Comparison of ENCODE assay signal across 12 mouse cellular contexts in the genomic region with DNA sequence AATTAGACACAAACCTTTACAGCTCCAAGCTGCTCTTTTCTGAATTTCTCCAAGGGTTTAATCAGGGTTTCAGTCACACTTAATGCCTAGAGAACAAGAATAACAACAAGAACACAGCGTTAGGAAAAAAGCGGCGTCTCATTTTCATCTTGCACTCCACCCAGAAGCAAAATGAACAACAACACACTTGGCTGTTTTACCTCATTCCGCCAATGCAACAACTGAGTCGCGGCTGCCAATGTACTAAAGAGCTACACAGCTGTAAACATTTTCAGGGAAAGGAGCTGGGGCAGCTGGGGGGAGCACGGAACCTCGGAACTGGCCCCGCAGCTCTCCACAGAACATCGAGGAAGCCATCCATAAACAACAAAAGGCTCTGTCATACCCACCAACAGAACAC.
DNase-seq lines count a peak whose midpoint lies in the region; ATAC-seq and TF ChIP-seq lines count a peak whose summit lies in the region.
"Had no signal": no experiment of that assay in that cellular context is flagged by ENCODE, and none has a peak within 500 bp of the region (broad histone marks: within the 10 kb centered on the region; RNA-seq: fewer than 3 reads in every experiment).

No protein-coding gene starts in this region.

- no peak for DNase-seq in forebrain, postnatal 0 days
- no peak for DNase-seq in forebrain, embryonic 10.5 days (ENCODE audit: extremely low spot score, low spot score)
- no peak for DNase-seq in lung, postnatal 25 days (ENCODE audit: low spot score)
- no peak for DNase-seq in intestine, embryonic 14.5 days (ENCODE audit: low spot score)
- no peak for DNase-seq in thymus, postnatal 10 days (ENCODE audit: low spot score in 2 of 2)
- no peak for DNase-seq in embryo, embryonic 9.5 days (ENCODE audit: extremely low spot score)
- DNase-seq: adrenal gland, postnatal 25 days; B cell, adult 2 months; cerebellum, adult 2 months; thymus, postnatal 14 days had no signal

- no peaks in the 10 kb centered on the region for H3K9me3 ChIP-seq in forebrain, postnatal 0 days (ENCODE audit: low read length)
- no peaks in the 10 kb centered on the region for H3K9me3 ChIP-seq in forebrain, embryonic 10.5 days
- no peaks in the 10 kb centered on the region for H3K9me3 ChIP-seq in lung, embryonic 15.5 days
- H3K9me3 ChIP-seq in intestine, embryonic 14.5 days (ENCODE audit: control insufficient read depth, low read length) = no peaks in the 10 kb centered on the region
- H3K9me3 ChIP-seq in stomach, embryonic 15.5 days = no peaks in the 10 kb centered on the region

- H3K36me3 ChIP-seq in forebrain, postnatal 0 days (ENCODE audit: insufficient read depth) = no peaks in the 10 kb centered on the region
- H3K36me3 ChIP-seq in forebrain, embryonic 10.5 days (replicated peaks) = no peaks in the 10 kb centered on the region
- H3K36me3 ChIP-seq in lung, embryonic 15.5 days = no peaks in the 10 kb centered on the region
- H3K36me3 ChIP-seq in intestine, embryonic 14.5 days (ENCODE audit: control insufficient read depth, insufficient read depth, low read length) = no peaks in the 10 kb centered on the region
- H3K36me3 ChIP-seq in stomach, embryonic 15.5 days = no peaks in the 10 kb centered on the region

- TF ChIP-seq CTCF in forebrain, postnatal 0 days (IDR thresholded peaks at IDR 0.05; ENCODE audit: low read depth) = no peak

- 29% methylated on average over 10 of the region's 10 CpGs for WGBS in forebrain, postnatal 0 days
- WGBS in forebrain, embryonic 10.5 days = 71% methylated on average over 10 of the region's 10 CpGs
- 33% methylated on average over 10 of the region's 10 CpGs for WGBS in lung, embryonic 15.5 days
- WGBS in intestine, embryonic 14.5 days = 37% methylated on average over 10 of the region's 10 CpGs
- 42% methylated on average over 10 of the region's 10 CpGs for WGBS in stomach, embryonic 15.5 days

- H3K4me3 ChIP-seq in forebrain, postnatal 0 days (ENCODE audit: low read depth, low read length) = no peak overlapping the region
- no peak overlapping the region for H3K4me3 ChIP-seq in forebrain, embryonic 10.5 days
- H3K4me3 ChIP-seq in lung, embryonic 15.5 days = no peak overlapping the region
- H3K4me3 ChIP-seq in intestine, embryonic 14.5 days (ENCODE audit: low read depth, low read length) = no peak overlapping the region
- H3K4me3 ChIP-seq in stomach, embryonic 15.5 days (replicated peaks) = no peak overlapping the region

- no peak overlapping the region for H3K9ac ChIP-seq in forebrain, postnatal 0 days
- no peak overlapping the region for H3K9ac ChIP-seq in lung, embryonic 15.5 days
- H3K9ac ChIP-seq in intestine, embryonic 14.5 days (ENCODE audit: low read length) = no peak overlapping the region
- H3K9ac ChIP-seq in stomach, embryonic 15.5 days = no peak overlapping the region

- 0 out of 2 replicates have a peak overlapping the region, but pooled peaks have one; percentile 19 for H3K4me2 ChIP-seq in forebrain, postnatal 0 days (ENCODE audit: low read depth)
- H3K4me2 ChIP-seq in lung, embryonic 15.5 days = no peak overlapping the region; the same call in 1 of the 2 replicates
- H3K4me2 ChIP-seq in intestine, embryonic 14.5 days (ENCODE audit: low read length) = no peak overlapping the region
- H3K4me2 ChIP-seq in stomach, embryonic 15.5 days = peak overlapping the region; percentile 16; the same call in 1 of the 2 replicates

- H3K27ac ChIP-seq in forebrain, postnatal 0 days (ENCODE audit: low read depth, low read length) = no peak overlapping the region
- no peak overlapping the region; the same call in 1 of the 2 replicates for H3K27ac ChIP-seq in forebrain, embryonic 10.5 days
- H3K27ac ChIP-seq in lung, embryonic 15.5 days = peak overlapping the region; percentile 43
- H3K27ac ChIP-seq in intestine, embryonic 14.5 days (ENCODE audit: low read depth) = peak overlapping the region; percentile 44
- peak overlapping the region; percentile 72 for H3K27ac ChIP-seq in stomach, embryonic 15.5 days

- H3K27me3 ChIP-seq in forebrain, postnatal 0 days (ENCODE audit: insufficient read depth, low read length) = no peaks in the 10 kb centered on the region
- no peaks in the 10 kb centered on the region for H3K27me3 ChIP-seq in forebrain, embryonic 10.5 days (ENCODE audit: poor library complexity, severe bottlenecking)
- H3K27me3 ChIP-seq in lung, embryonic 15.5 days = no peaks in the 10 kb centered on the region
- no peaks in the 10 kb centered on the region for H3K27me3 ChIP-seq in intestine, embryonic 14.5 days (replicated peaks; ENCODE audit: control insufficient read depth, insufficient read depth, low read length)
- no peaks in the 10 kb centered on the region for H3K27me3 ChIP-seq in stomach, embryonic 15.5 days (replicated peaks)

- no peak for ATAC-seq in forebrain, postnatal 0 days
- 0 out of 2 replicates have a peak, but pooled peaks have one; percentile 3 for ATAC-seq in lung, embryonic 15.5 days (ENCODE audit: borderline replicate concordance, extremely low read depth, low FRiP score, low TSS enrichment)
- ATAC-seq in intestine, embryonic 14.5 days (replicated peaks; ENCODE audit: low FRiP score, low TSS enrichment, low read depth) = no peak
- ATAC-seq in stomach, embryonic 15.5 days (ENCODE audit: insufficient read depth, low FRiP score, low read depth) = no peak

- no peaks in the 10 kb centered on the region for H3K4me1 ChIP-seq in forebrain, postnatal 0 days (ENCODE audit: insufficient read depth)
- H3K4me1 ChIP-seq in forebrain, embryonic 10.5 days = peaks cover 47% of the 10 kb centered on the region
- H3K4me1 ChIP-seq in lung, embryonic 15.5 days = peaks cover 49% of the 10 kb centered on the region
- H3K4me1 ChIP-seq in intestine, embryonic 14.5 days (replicated peaks; ENCODE audit: control insufficient read depth, insufficient read depth, low read length) = peaks cover 55% of the 10 kb centered on the region
- H3K4me1 ChIP-seq in stomach, embryonic 15.5 days = peaks cover 42% of the 10 kb centered on the region

Comparison
In these comparisons a context has a peak if more than half of its experiments do, and no peak if none do; other contexts are left out.
1. H3K27ac ChIP-seq: peak in lung, embryonic 15.5 days (single experiment), intestine, embryonic 14.5 days (single experiment) and stomach, embryonic 15.5 days (single experiment); none in forebrain, postnatal 0 days (single experiment) and forebrain, embryonic 10.5 days (single experiment).
2. H3K4me2 ChIP-seq: peak in forebrain, postnatal 0 days (single experiment) and stomach, embryonic 15.5 days (single experiment); none in lung, embryonic 15.5 days (single experiment) and intestine, embryonic 14.5 days (single experiment).